Mouse (Mus musculus): ENCODE measurements around the gene Git1.

DNA sequence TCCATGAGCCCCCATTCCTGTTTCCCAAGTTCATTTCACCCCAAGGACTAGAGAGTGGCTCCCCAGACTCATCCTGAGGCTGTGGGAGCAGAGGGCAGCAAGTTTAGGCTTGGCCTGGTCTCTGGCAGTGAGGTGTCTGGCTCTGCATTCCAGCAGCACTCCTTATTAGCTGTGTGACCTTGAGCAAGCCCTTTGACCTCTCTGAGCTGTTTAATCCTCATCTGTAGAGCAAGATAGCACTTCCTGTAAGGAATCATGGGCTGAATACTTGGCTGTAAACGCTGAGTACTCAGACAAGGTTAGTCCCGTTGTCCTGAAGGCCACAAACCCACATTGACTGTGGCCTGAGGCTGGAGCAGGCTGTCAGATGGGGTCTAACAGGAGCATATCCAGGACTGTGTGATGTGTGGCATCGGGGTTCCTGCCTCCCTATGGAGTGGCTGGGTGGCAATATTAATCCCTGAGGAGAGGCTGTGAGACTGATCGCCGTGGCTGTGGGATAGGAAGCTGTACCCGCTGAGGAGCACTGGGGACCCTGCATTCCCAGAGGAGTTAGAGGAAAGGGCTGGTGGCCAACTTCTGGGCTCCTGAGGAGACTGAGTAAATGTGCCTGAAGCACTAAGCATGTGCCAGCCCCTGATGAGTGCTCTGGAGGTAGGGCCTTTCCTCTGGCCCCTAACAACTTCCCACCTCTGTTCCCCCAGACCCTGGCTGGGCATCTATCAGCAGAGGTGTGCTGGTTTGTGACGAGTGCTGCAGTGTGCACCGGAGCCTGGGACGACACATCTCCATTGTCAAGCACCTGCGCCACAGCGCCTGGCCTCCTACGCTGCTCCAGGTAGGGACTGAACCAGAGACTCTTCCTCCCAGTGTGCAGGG, 5.1 kb downstream of the Git1 start:
- TF ChIP-seq CTCF (IDR thresholded peaks at IDR 0.05; ENCODE audit: control insufficient read depth, insufficient read depth, insufficient read length) (no peak), MYOD1 (IDR thresholded peaks at IDR 0.05; ENCODE audit: control insufficient read depth, insufficient read length, low read depth) (no peak), CEBPB (IDR thresholded peaks at IDR 0.05; ENCODE audit: low read depth) (no peak), FOSL1 (IDR thresholded peaks at IDR 0.05; ENCODE audit: insufficient read depth, low read length, poor library complexity, severe bottlenecking) (no peak), MAX (IDR thresholded peaks at IDR 0.05) (no peak)
